Mouse (Mus musculus) cerebral cortex, adult 2 months (tissue): ENCODE data around the gene Uhmk1.

Source experiments
- WGBS: fragments of 180-500 bp; shearing (Covaris S2); methylation state at CpG from one replicate; pipeline ENCODE4 v1.1.7; 2018; 5-methylcytosine and 5-hydroxymethylcytosine counted together

Uhmk1 gene

GRCm38 (mm10) chr1:170173991-170174813, 41.0 kb downstream of the Uhmk1 start:
- WGBS = under 1% methylated on average over 50 of the region's 50 CpGs

- WGBS = 92% methylated on average over 6 of the region's 6 CpGs
These were observed 47.4 kb downstream of the Uhmk1 start for GRCm38 (mm10) chr1:170167781-170168180.

- WGBS = 83% methylated on average over 3 of the region's 3 CpGs
These were observed 50.3 kb downstream of the Uhmk1 start for GRCm38 (mm10) chr1:170164913-170165312.

GRCm38 (mm10) chr1:170164053-170164614, 51.1 kb downstream of the Uhmk1 start:
- WGBS = 90% methylated on average over 2 of the region's 2 CpGs

- WGBS = 83% methylated on average over 3 of the region's 3 CpGs
These were observed 51.7 kb downstream of the Uhmk1 start for GRCm38 (mm10) chr1:170163398-170163943.

GRCm38 (mm10) chr1:170161852-170162251, 53.3 kb downstream of the Uhmk1 start:
- 72% methylated on average over 6 of the region's 6 CpGs for WGBS

GRCm38 (mm10) chr1:170160397-170160938, 54.7 kb downstream of the Uhmk1 start:
- WGBS = 64% methylated on average over 3 of the region's 3 CpGs

- WGBS = 90% methylated on average over 2 of the region's 2 CpGs
These were observed 55.5 kb downstream of the Uhmk1 start for GRCm38 (mm10) chr1:170159707-170160106.

- 64% methylated on average over 5 of the region's 5 CpGs for WGBS
These were observed 59.4 kb downstream of the Uhmk1 start for GRCm38 (mm10) chr1:170155761-170156160.

GRCm38 (mm10) chr1:170155298-170155697, 59.9 kb downstream of the Uhmk1 start:
- 81% methylated on average over 2 of the region's 2 CpGs for WGBS

GRCm38 (mm10) chr1:170153986-170154385, 61.2 kb downstream of the Uhmk1 start:
- WGBS = 88% methylated on average over 8 of the region's 8 CpGs

GRCm38 (mm10) chr1:170152552-170152951, 62.6 kb downstream of the Uhmk1 start:
- WGBS = 77% methylated on average over 2 of the region's 2 CpGs

GRCm38 (mm10) chr1:170150870-170151269, 64.3 kb downstream of the Uhmk1 start:
- 61% methylated on average over 6 of the region's 6 CpGs for WGBS

- 91% methylated on average over 4 of the region's 4 CpGs for whole genome bisulfite sequencing
These were observed 65.4 kb downstream of the Uhmk1 start for GRCm38 (mm10) chr1:170149756-170150155.

GRCm38 (mm10) chr1:170148536-170148935, 66.7 kb downstream of the Uhmk1 start:
- WGBS = 92% methylated on average over 6 of the region's 6 CpGs

- 74% methylated on average over 9 of the region's 9 CpGs for WGBS
These were observed 67.3 kb downstream of the Uhmk1 start for GRCm38 (mm10) chr1:170147651-170148448.

GRCm38 (mm10) chr1:170145606-170146005, 69.6 kb downstream of the Uhmk1 start:
- 87% methylated on average over 4 of the region's 4 CpGs for WGBS
